Mouse (Mus musculus) liver, postnatal 0 days (tissue): ENCODE measurements around the gene Olfr763. TPM values are rescaled to one million over a fixed set of nuclear protein-coding genes. Genes with fewer than 3 reads are reported as not detected.
"Not testable (repeated sequence)": the region's sequence is repeated elsewhere in the genome, so short reads cannot be mapped to it uniquely, and the experiment has no call there.

Source experiments
- ATAC-seq: fragments of 200-750 bp; cut with Nextera tagmentation; 2 replicates; pipeline ENCODE4 v1.8.0; 2017; ENCODE audit warnings: mild to moderate bottlenecking, moderate library complexity
- DNase-seq: peaks from one replicate; pipeline ENCODE4 v3.0.0-alpha.2; 2016
- H3K27ac ChIP-seq: fragments of 300-500 bp; sonication (generic); 2 replicates; pipeline ENCODE4 v1.5.1; 2014; ENCODE audit warnings: antibody characterized with exemption, moderate library complexity, mild to moderate bottlenecking, low read depth
- H3K27me3 ChIP-seq: fragments of 300-500 bp; sonication (generic); 2 replicates; pipeline ENCODE4 v1.6.1; 2014; ENCODE audit warnings: low read length, control low read depth, mixed read lengths; ENCODE audit not compliant: insufficient read depth
- H3K36me3 ChIP-seq: fragments of 300-500 bp; sonication (generic); replicated peaks from 2 replicates; pipeline ENCODE4 v1.6.1; 2014; ENCODE audit warnings: mild to moderate bottlenecking, control low read depth, low read length, moderate library complexity, mixed read lengths; ENCODE audit not compliant: insufficient read depth
- H3K4me1 ChIP-seq: fragments of 300-500 bp; sonication (generic); 2 replicates; pipeline ENCODE4 v1.6.1; 2014; ENCODE audit warnings: antibody characterized with exemption, mild to moderate bottlenecking, control low read depth; ENCODE audit not compliant: insufficient read depth
- H3K4me2 ChIP-seq: fragments of 300-500 bp; sonication (generic); 2 replicates; pipeline ENCODE4 v1.6.1; 2014; ENCODE audit warnings: low read depth, mild to moderate bottlenecking, low read length, moderate library complexity, mixed read lengths
- H3K4me3 ChIP-seq: fragments of 300-500 bp; sonication (generic); 2 replicates; pipeline ENCODE4 v1.5.1; 2014; ENCODE audit warnings: low read depth, low read length
- H3K9ac ChIP-seq: fragments of 300-500 bp; sonication (generic); replicated peaks from 2 replicates; pipeline ENCODE4 v1.6.1; 2014; ENCODE audit warnings: mild to moderate bottlenecking, moderate library complexity
- H3K9me3 ChIP-seq: fragments of 300-500 bp; sonication (generic); 2 replicates; pipeline ENCODE4 v1.6.1; 2016; ENCODE audit warnings: mild to moderate bottlenecking, control low read depth, low read length, mixed read lengths
- CTCF ChIP-seq: sonication (generic); IDR thresholded peaks from 2 replicates; pipeline ENCODE4 v1.5.1; 2016; ENCODE audit warnings: antibody characterized with exemption, low read depth
- EP300 ChIP-seq: IDR thresholded peaks from 2 replicates; pipeline ENCODE4 v1.6.1; 2016; ENCODE audit warnings: antibody characterized with exemption, low read depth, mild to moderate bottlenecking
- WGBS: fragments of 180-500 bp; shearing (Covaris S2); extraction: QIAGEN DNeasy Blood & Tissue Kit; methylation state at CpG from one replicate; pipeline ENCODE4 v1.1.7; 2014; ENCODE audit not compliant: insufficient replicate concordance; 5-methylcytosine and 5-hydroxymethylcytosine counted together
- polyA plus RNA-seq: library from polyadenylated mRNA; unstranded; fragments of >200 nt; fragmentation: Nextera tagmentation; extraction: Ambion mirVana; gene quantifications from 2 replicates; pipeline ENCODE4 v1.2.1, GENCODE M21; 2015

Olfr763 gene
- polyA plus RNA-seq, 1 experiment from 2014 or later, result not detected

GRCm38 (mm10) chr10:128976395-128976794 lies 34.2 kb upstream of the Olfr763 start:
- Histone ChIP-seq H3K9me3 (no peaks in the 10 kb centered on the region), H3K36me3 (no peaks in the 10 kb centered on the region), H3K4me1 (peaks cover 4% of the 10 kb centered on the region; the same call in 1 of the 2 replicates), H3K27me3 (peaks cover 3% of the 10 kb centered on the region; the same call in 1 of the 2 replicates), H3K27ac (no peak overlapping the region), H3K4me3 (no peak overlapping the region), H3K9ac (no peak overlapping the region), H3K4me2 (no peak overlapping the region)
- DNase-seq (no peak), ATAC-seq (no peak)
- 46% methylated on average over 3 of the region's 3 CpGs for WGBS
- TF ChIP-seq EP300, result no peak
- no peak for TF ChIP-seq CTCF

- TF ChIP-seq EP300 (no peak), CTCF (peak; percentile 88)
Measured at GRCm38 (mm10) chr10:128977522-128978114, 33.0 kb upstream of the Olfr763 start.

GRCm38 (mm10) chr10:128980644-128981365 lies 29.8 kb upstream of the Olfr763 start:
- H3K4me3 ChIP-seq, result no peak overlapping the region
- 59% methylated on average over 3 of the region's 3 CpGs for WGBS
- ATAC-seq, result peak; percentile 79
- no peaks in the 10 kb centered on the region for H3K36me3 ChIP-seq
- no peak overlapping the region for H3K9ac ChIP-seq
- no peak overlapping the region for H3K27ac ChIP-seq
- H3K4me2 ChIP-seq, result no peak overlapping the region
- H3K27me3 ChIP-seq, result peaks cover 3% of the 10 kb centered on the region; the same call in 1 of the 2 replicates
- TF ChIP-seq EP300 (no peak), CTCF (no peak)
- H3K9me3 ChIP-seq, result no peaks in the 10 kb centered on the region
- DNase-seq, result no peak
- peaks cover 4% of the 10 kb centered on the region; the same call in 1 of the 2 replicates for H3K4me1 ChIP-seq

More at GRCm38 (mm10) chr10:128977522-128978114, 33.0 kb upstream of the Olfr763 start:
- Histone ChIP-seq H3K9ac (no peak overlapping the region), H3K4me3 (no peak overlapping the region), H3K36me3 (no peaks in the 10 kb centered on the region), H3K4me2 (no peak overlapping the region), H3K4me1 (peaks cover 4% of the 10 kb centered on the region; the same call in 1 of the 2 replicates), H3K9me3 (no peaks in the 10 kb centered on the region), H3K27me3 (peaks cover 3% of the 10 kb centered on the region; the same call in 1 of the 2 replicates), H3K27ac (no peak overlapping the region)
- DNase-seq, result peak; percentile 34
- peak; percentile 62 for ATAC-seq
- WGBS, result 16% methylated on average over 9 of the region's 9 CpGs

- not testable (repeated sequence) for H3K27ac ChIP-seq, H3K4me1 ChIP-seq, H3K9me3 ChIP-seq, H3K27me3 ChIP-seq, ATAC-seq, H3K4me3 ChIP-seq, H3K9ac ChIP-seq, H3K4me2 ChIP-seq, H3K36me3 ChIP-seq, DNase-seq
- WGBS, result 33% methylated on average over 1 of the region's 1 CpGs
Measured at GRCm38 (mm10) chr10:128989131-128989530, 21.5 kb upstream of the Olfr763 start, which contains the start of gene Olfr9. TSS of gene Olfr9 (plus strand) at chr10:128989431.

GRCm38 (mm10) chr10:128990129-128990850 lies 20.3 kb upstream of the Olfr763 start:
- H3K4me1 ChIP-seq, ATAC-seq: not testable (repeated sequence)
- WGBS, result 46% methylated on average over 7 of the region's 10 CpGs

GRCm38 (mm10) chr10:128990994-128991393 lies 19.6 kb upstream of the Olfr763 start:
- H3K27ac ChIP-seq, result no peak overlapping the region
- H3K36me3 ChIP-seq, result no peaks in the 10 kb centered on the region
- no peaks in the 10 kb centered on the region for H3K9me3 ChIP-seq
- H3K27me3 ChIP-seq, result 0 out of 2 replicates have a peak, but pooled peaks cover 2% of the 10 kb centered on the region
- TF ChIP-seq CTCF (no peak), EP300 (no peak)
- H3K4me1 ChIP-seq, result no peaks in the 10 kb centered on the region
- no peak overlapping the region for H3K4me2 ChIP-seq
- ATAC-seq (no peak), DNase-seq (no peak)
- no peak overlapping the region for H3K9ac ChIP-seq
- no peak overlapping the region for H3K4me3 ChIP-seq

More at GRCm38 (mm10) chr10:128990129-128990850, 20.3 kb upstream of the Olfr763 start:
- not testable (repeated sequence) for H3K9me3 ChIP-seq, H3K4me3 ChIP-seq, H3K27me3 ChIP-seq, H3K27ac ChIP-seq, DNase-seq, H3K4me2 ChIP-seq, H3K9ac ChIP-seq, H3K36me3 ChIP-seq
